Mouse (Mus musculus) liver, embryonic 14.5 days (tissue): ENCODE measurements around the gene Spats2. TPM values are rescaled to one million over a fixed set of nuclear protein-coding genes. Genes with fewer than 3 reads are reported as not detected.

Experiments
- ATAC-seq: fragments of 200-750 bp; cut with Nextera tagmentation; 2 replicates; pipeline ENCODE4 v1.8.0; 2017; ENCODE audit warnings: moderate number of reproducible peaks, mild to moderate bottlenecking, moderate library complexity; ENCODE audit not compliant: insufficient read depth
- DNase-seq, 3 experiments: peaks; one replicate each; pipeline ENCODE4 v3.0.0-alpha.2; 2012 to 2013; ENCODE audit warnings: low read depth in 3 of 3, low spot score in 3 of 3
- H3K27ac ChIP-seq: fragments of 300-500 bp; sonication (generic); 2 replicates; pipeline ENCODE4 v1.5.1; 2014; ENCODE audit warnings: moderate library complexity, mild to moderate bottlenecking, control low read depth, inconsistent platforms
- H3K27me3 ChIP-seq: fragments of 300-500 bp; sonication (generic); 2 replicates; pipeline ENCODE4 v1.6.1; 2014; ENCODE audit warnings: mild to moderate bottlenecking, low read length, moderate library complexity; ENCODE audit not compliant: control insufficient read depth, insufficient read depth
- H3K36me3 ChIP-seq: fragments of 300-500 bp; sonication (generic); replicated peaks from 2 replicates; pipeline ENCODE4 v1.6.1; 2014; ENCODE audit warnings: low read depth; ENCODE audit not compliant: control insufficient read depth, insufficient read depth
- H3K4me1 ChIP-seq, 2 experiments: fragments of 200-500 bp in 1 of 2; fragments of 300-500 bp in 1 of 2; sonication (generic) in 1 of 2; replicated peaks; 2 replicates each; pipeline ENCODE4 v1.6.1; 2012 to 2014; ENCODE audit warnings: antibody characterized with exemption in 1 of 2, inconsistent platforms in 1 of 2, low read length in 1 of 2; ENCODE audit not compliant: control insufficient read depth in 2 of 2, insufficient read depth in 2 of 2
- H3K4me2 ChIP-seq: fragments of 300-500 bp; sonication (generic); 2 replicates; pipeline ENCODE4 v1.6.1; 2014; ENCODE audit warnings: low read depth, mild to moderate bottlenecking, control low read depth, moderate library complexity
- H3K4me3 ChIP-seq, 2 experiments: fragments of 200-500 bp in 1 of 2; fragments of 300-500 bp in 1 of 2; sonication (generic) in 1 of 2; 2 replicates each; pipeline ENCODE4 v1.5.1; 2012 to 2014; ENCODE audit warnings: low read depth in 2 of 2, low read length in 2 of 2, mild to moderate bottlenecking in 2 of 2, control low read depth in 1 of 2, inconsistent platforms in 1 of 2, moderate library complexity in 1 of 2; ENCODE audit not compliant: insufficient read depth in 1 of 2
- H3K9ac ChIP-seq: fragments of 300-500 bp; sonication (generic); replicated peaks from 2 replicates; pipeline ENCODE4 v1.6.1; 2014; ENCODE audit warnings: mild to moderate bottlenecking, control low read depth, moderate library complexity
- H3K9me3 ChIP-seq: fragments of 300-500 bp; sonication (generic); 2 replicates; pipeline ENCODE4 v1.6.1; 2016; ENCODE audit warnings: low read length, mixed read lengths; ENCODE audit not compliant: control insufficient read depth
- CTCF ChIP-seq: IDR thresholded peaks from 2 replicates; pipeline ENCODE4 v1.5.1; 2016; ENCODE audit warnings: antibody characterized with exemption, low read depth, control low read depth
- EP300 ChIP-seq: IDR thresholded peaks from 2 replicates; pipeline ENCODE4 v1.6.1; 2016; ENCODE audit warnings: antibody characterized with exemption, low read depth
- WGBS: fragments of 180-500 bp; shearing (Covaris S2); extraction: QIAGEN DNeasy Blood & Tissue Kit; methylation state at CpG from one replicate; pipeline ENCODE4 v1.1.7; 2014; ENCODE audit not compliant: insufficient replicate concordance; 5-methylcytosine and 5-hydroxymethylcytosine counted together
- polyA plus RNA-seq, 2 experiments: library from polyadenylated mRNA; depleted of rRNA in 1 of 2; stranded (reverse) in 1 of 2; unstranded in 1 of 2; fragments of >200 nt; fragmentation: Nextera tagmentation in 1 of 2; extraction: Ambion mirVana in 1 of 2; gene quantifications; 2 replicates each; pipeline versions ENCODE4 v1.2.1 to v1.2.3; 2012 to 2014

Spats2 gene
- polyA plus RNA-seq, 2 experiments = 6.7 to 7.7 TPM

DNA sequence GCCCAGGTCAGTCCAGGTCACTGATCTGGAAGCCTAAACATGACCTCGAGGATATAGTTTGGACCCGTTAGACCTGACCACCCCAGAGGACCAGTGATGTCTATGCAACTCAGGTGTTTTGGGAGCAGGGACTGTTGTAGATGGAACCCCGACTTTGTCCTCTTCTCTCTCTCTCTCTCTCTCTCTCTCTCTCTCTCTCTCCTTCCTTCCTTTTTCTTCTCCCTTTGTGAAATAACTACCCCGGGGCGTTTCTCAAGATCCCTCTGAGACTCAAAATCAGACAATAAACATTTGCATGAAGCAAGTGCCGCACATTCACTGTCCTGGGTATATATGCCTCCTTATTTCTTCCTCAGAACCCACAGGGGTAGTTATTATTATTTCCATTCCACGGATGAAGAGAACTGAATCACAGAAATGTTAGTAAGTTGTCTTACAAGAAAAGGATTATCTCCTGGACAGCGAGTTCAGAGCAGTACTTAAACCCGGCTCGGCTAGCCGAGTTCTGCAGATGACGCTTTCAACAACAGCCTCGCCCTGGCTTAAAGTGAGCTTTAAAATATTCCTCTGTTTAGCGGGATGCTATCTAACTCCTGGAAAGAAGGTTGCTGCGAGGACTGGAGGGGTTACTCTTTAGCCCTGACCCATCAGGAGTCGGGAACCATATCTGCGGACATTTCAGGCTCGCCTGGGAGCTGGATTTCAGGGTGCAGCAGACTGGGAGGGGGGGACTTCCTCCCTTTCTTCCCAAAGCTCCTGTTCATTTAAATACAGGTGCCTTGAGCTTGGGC lies 97.3 kb downstream of the Spats2 start:
- Histone ChIP-seq H3K4me1 (peaks cover 0 to 4% of the 10 kb centered on the region in 2 experiments; a peak in 1 of 4 replicates), H3K9ac (no peak overlapping the region), H3K27me3 (peaks cover 82% of the 10 kb centered on the region), H3K4me3 (peak overlapping the region; percentile 31 to 45; a peak in 2 of 4 replicates), H3K36me3 (no peaks in the 10 kb centered on the region), H3K27ac (no peak overlapping the region), H3K4me2 (peak overlapping the region; percentile 66), H3K9me3 (no peaks in the 10 kb centered on the region)
- ATAC-seq (no peak), DNase-seq (no peak)
- TF ChIP-seq CTCF = no peak
- TF ChIP-seq EP300 = no peak
- 6% methylated on average over 18 of the region's 18 CpGs for WGBS

- ATAC-seq = no peak
- Histone ChIP-seq H3K36me3 (no peaks in the 10 kb centered on the region), H3K9me3 (no peaks in the 10 kb centered on the region), H3K27ac (no peak overlapping the region), H3K4me2 (peak overlapping the region; percentile 66), H3K27me3 (peaks cover 84% of the 10 kb centered on the region), H3K9ac (no peak overlapping the region), H3K4me3 (peak overlapping the region; percentile 31 to 45), H3K4me1 (0 out of 4 replicates have a peak, but pooled peaks cover 0 to 4% of the 10 kb centered on the region in 2 experiments)
- no peak for DNase-seq
- TF ChIP-seq EP300 (no peak), CTCF (no peak)
- WGBS = under 1% methylated on average over 38 of the region's 46 CpGs
Measured at GRCm38 (mm10) chr15:99223585-99224207, 98.0 kb downstream of the Spats2 start.

DNA sequence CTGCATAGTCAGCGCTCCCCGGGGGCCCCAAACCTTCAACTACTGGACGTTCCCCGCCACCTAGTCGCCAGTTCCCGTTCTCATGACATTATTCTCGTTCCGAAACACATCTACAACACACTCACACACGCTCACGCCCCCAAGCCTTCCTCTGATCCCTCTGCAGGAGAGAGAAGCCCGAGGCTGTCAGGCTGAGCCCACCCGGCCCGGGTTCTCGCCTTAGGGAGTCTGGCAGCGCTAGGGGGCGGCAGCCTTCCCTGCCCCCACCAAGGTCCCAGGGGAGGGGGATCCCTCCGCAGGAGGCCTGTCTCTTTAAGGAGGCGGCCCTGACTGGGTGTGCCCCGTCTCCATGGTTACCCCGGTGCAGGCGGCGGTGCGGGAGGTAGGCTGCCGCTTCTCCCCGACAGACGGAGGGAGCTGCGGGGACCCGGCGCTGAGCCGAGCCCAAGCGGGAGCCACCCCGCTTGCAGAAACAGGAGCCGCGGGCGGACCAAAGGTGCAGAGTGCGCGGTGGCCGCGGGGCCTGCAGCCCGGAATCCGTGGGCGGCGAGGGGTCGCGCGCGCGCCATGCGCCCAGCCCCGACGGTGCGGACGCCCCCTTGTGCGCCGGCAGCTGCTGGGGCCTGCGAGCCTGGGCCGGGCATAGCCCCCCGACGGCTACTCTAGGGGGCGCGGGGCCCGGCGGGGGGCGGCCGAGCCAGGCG lies 98.6 kb downstream of the Spats2 start, which contains the start of gene Kcnh3:
Gene Kcnh3, plus strand, starts transcription at position 654 of the 704 bp plus-strand sequence.
- TF ChIP-seq EP300 = no peak
- TF ChIP-seq CTCF = no peak
- peaks cover 85% of the 10 kb centered on the region for H3K27me3 ChIP-seq
- H3K4me3 ChIP-seq = peak within 1 kb of the TSS; percentile 31 to 45
- H3K27ac ChIP-seq = no peak within 1 kb of the TSS
- H3K9ac ChIP-seq = no peak within 1 kb of the TSS
- peak in 1 of 3 experiments; percentile 22 for DNase-seq
- peak within 1 kb of the TSS; percentile 66 for H3K4me2 ChIP-seq
- 0 out of 4 replicates have a peak, but pooled peaks cover 0 to 4% of the 10 kb centered on the region in 2 experiments for H3K4me1 ChIP-seq
- no peaks in the 10 kb centered on the region for H3K36me3 ChIP-seq
- no peak for ATAC-seq
- H3K9me3 ChIP-seq = no peaks in the 10 kb centered on the region
- 2% methylated on average over 55 of the region's 66 CpGs for WGBS

GRCm38 (mm10) chr15:99225081-99225810 lies 99.5 kb downstream of the Spats2 start:
- Histone ChIP-seq H3K9me3 (no peaks in the 10 kb centered on the region), H3K4me1 (0 out of 4 replicates have a peak, but pooled peaks cover 0 to 4% of the 10 kb centered on the region in 2 experiments), H3K36me3 (no peaks in the 10 kb centered on the region), H3K9ac (no peak overlapping the region), H3K27me3 (peaks cover 77% of the 10 kb centered on the region), H3K27ac (no peak overlapping the region), H3K4me3 (peak overlapping the region in 1 of 2 experiments; percentile 45; a peak in 1 of 4 replicates), H3K4me2 (no peak overlapping the region; the same call in 1 of the 2 replicates)
- ATAC-seq (no peak), DNase-seq (no peak)
- 3% methylated on average over 22 of the region's 22 CpGs for WGBS
- no peak for TF ChIP-seq EP300
- TF ChIP-seq CTCF = no peak
